Mouse (Mus musculus) embryo, embryonic 9.5 days (tissue): ENCODE results near the gene Tex26.

ENCODE experiments used
- DNase-seq: peaks from one replicate; pipeline ENCODE4 v3.0.0-alpha.2; 2017; ENCODE audit errors: extremely low spot score

Gene Tex26

DNA sequence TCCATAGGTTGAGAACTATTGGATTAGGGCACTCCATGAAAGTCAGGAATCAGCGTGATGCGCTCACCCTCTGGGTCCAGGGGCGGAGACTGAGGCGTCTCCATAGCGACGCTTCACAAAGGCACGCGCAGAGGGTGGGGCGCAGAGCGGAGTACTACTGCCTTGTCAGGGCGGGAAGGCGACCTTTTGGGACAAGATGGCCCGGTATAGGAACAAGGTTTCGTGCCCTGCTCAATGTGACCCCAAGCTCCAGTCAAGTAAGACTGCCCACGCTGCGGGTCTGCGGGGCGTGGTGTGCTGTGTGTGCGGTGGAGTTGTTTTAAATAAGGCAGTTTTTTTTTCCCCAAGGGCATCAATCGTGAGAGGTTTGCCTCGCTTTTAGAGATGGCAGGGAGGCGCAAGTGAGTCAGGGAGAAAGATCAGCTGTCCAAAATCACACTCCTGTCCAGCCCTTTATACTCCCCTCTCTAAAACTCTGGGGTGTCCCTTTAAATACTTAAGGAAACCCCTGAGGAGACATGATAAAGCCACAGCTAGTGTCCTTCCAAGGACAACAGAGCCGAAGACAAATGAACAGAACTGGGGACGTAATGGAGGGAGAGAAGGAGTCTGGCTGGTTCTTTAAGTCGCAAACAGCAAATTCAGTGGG, at the start of gene Tex26:
TSS of gene Tex26 (plus strand) at position 130 of the 649 bp plus-strand sequence.
- DNase-seq, result peak; percentile 89

DNA sequence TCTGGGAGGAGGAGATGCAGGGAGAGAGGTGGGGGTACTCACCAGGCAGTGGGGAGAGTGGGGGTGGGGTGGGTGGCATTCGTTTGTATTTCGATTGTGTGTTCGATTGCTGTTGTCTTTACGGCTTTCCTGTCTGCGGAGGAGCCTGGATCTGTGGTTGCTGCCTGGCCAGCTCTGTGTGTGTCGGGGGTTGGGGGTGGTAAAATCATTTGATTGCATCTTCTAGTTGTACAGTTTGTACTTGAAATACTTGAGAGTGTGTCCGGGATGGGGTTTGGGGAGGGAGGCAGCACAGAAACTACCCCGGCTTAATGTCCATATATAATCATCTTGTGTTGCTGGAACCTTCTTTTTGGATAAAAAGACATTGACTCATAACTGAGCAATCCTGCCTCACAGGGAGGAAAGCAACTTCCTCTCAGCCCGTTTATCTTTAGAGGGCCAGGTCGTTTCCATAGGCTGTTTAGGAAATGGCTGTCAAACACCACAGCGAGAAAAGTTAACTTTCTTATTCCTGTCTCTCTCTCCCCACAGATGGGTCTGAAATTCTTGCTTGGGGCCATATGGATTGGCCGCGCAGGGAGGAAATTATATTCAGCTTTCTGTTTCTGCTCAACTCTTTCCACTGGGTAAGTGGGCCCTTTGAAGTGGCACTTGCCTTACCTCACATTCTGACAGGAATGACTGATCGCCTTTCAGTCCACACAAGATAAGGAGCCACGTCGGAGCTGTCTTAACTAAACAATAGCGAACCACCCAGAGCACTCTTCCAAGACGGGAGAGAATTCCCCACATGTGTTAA, 47.7 kb upstream of the Tex26 start:
- peak; percentile 33 for DNase-seq

DNA sequence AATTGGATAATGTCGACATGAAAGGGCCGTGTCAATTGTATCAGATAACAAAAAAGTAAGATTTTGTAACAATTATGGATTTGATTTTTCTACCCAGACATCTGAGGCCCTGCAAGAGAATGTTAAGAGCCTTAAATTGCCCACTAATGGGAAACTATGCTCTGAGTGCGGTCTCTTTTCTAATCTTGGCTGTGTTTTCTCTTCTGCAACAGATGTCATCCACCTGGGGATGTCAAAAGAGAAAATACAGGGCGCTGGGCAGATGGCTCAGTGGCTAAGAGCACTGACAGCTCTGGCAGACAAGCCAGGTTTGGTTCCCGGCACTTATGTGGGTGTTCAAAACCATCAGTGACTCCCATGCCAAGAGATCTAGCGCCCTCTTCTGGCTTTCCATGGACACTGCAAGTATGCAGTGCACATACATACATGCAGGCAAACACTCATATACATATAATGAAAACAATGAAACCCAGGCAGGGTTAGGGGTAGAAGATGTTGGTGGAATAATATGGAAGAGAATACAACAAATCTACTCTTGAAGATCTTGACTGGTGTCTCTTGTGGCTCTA, 47.0 kb upstream of the Tex26 start:
- DNase-seq, result no peak

DNA sequence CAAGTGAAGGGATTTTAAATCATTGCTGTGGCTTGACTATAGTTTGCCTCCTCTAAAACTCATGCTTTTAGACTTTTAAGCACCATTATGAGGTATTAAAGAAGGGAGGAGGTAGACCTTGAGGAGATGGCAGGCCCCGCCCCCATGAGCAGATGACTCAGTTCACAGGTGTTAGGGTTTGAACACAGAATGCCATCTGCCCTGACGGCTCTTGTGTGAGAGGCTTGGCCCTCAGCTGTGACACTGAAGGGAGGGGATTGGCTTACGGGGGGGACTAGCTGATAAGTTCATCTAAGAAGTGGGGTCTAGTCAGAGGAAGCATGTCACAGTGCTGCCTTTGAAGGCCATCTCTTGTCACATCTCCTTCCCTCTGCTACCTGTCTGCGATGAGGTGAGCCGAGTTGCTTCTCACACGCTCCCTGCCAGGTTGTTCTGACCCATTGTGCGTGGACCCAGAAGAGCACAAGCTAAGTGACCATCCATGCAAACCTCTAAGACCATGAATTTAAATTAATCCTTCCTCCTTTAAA, 37.9 kb upstream of the Tex26 start:
- no peak for DNase-seq

DNA sequence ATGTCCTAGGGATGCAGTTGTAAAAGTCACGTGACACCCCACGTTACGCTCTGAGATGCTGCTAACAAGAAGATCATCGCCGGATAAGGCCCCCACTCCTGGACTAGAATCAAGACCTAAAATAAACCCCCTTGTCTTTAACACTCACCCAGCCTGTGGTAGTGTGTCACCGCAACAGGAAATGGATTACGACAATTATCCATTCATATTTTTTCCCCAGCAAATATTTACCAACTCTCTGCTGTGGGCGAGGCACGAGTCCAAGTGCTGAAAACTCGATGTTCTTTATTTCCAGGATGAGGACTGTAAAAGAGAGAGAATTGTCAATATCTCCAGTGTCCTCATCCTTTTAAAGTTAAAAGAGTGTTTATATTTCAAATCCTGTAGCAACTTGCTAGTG, 37.4 kb upstream of the Tex26 start:
- DNase-seq, result no peak

DNA sequence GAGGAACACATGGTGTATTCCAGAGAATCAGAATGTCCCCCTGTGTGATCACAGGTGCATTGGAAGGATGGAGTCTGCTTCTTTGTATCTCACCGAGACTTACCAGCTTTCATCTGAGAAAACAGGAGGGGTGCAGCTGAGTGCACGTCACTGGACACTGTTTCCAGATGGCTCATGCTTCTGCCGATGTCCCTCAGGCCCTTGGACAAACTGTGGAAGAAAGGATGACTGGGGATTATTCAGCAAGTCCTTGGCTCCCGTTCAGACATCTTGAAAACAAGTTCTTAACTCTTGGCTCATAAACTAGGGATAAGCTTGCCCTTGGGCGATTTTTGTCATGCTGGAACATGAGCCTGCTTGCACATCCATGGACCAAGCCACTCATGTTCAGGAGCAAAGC, 36.1 kb upstream of the Tex26 start:
- no peak for DNase-seq

DNA sequence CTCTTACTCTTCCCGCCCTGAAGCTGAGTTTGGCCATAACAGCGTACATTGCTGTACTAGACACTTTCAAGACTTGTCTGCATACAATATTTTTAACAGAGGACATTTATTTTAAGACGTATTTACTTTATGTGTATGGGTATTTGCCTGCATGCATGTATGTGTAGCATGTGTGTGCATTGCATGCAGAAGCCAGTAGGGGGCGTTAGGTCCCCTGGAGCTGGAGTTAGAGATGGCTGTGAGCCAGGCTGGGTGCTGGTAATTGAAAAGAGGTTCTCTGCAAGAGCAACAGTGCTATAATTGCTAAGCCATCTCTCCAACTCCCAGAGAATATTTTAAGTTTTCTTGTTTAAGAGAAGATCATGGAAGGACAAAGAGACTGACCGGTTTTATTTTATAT, 34.8 kb upstream of the Tex26 start:
- DNase-seq, result no peak

DNA sequence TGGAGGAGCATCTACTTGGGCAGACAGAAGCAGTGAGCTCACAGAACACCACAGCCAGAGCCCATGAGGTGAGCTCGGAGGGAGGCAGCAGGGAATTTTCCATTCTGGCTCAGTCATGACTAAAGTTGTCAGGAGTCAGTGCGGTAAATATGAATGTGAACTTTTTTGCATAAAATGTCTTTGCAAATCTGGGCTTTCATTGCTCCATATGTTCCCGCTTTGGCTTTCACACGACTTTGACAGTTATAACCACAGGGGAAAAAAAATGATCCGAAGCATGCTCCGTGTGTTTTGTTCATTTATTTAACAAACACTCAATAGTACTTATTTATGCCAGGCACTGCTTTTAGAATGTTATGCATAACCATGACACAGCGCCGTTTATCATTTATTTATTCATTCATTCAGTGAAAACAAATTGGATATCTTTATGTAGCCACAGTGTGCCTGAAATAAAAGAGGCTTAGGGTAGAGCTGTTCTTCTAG, 32.6 kb upstream of the Tex26 start:
- DNase-seq, result no peak

DNA sequence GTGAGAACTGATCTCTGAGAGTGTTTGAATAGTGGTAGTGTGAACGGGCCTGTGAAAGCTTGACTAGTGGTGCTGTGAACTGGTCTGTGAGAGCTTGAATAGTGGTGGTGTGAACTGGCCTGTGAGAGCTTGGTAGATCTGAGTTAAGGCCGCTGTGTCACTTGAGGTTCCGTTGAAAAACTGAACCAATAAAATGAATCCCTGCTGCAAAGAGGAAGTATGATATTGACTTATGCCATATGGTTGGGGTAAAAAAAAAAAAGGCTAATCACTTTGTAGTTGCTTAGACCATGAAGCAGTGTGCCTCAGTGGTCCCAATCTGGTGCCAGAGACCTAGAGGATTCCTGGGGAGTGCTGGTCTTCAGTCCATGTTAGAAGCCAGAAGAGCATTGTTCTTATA, 30.0 kb upstream of the Tex26 start:
- no peak for DNase-seq

DNA sequence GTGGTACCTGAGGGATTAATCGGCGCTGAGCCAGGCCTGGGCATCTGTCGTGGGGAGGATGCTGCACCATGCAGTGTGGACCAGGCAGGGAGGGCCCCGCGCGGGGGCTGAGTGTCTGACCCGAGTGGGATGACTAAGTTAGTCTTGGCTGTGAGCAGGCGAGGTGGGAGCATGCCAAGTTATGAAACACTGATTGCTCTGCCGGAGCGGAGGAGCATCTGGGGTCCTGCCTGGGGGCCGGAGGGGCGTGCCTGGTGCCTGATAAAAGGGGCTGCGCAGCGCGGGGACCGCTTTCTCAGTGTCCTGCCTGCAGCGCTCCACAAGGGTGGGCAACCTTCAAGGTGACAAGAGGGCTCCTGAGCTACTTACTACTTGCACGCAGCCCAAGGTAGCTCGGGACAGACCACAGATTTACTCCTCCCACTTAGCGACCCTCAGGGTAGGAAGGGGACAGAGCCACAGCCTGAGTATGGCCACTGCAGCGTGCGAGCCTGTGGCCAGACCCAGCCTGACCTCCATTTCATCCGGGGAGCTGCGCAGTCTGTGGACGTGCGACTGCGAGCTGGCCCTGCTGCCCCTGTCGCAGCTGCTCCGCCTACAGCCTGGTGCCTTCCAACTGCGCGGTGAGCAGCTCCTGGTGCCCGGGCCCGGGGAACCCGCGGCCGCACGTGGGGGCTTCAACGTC, 27.8 kb upstream of the Tex26 start, which contains the start of gene Medag:
TSS of gene Medag (plus strand) at position 241 of the 685 bp plus-strand sequence.
- peak; percentile 57 for DNase-seq

DNA sequence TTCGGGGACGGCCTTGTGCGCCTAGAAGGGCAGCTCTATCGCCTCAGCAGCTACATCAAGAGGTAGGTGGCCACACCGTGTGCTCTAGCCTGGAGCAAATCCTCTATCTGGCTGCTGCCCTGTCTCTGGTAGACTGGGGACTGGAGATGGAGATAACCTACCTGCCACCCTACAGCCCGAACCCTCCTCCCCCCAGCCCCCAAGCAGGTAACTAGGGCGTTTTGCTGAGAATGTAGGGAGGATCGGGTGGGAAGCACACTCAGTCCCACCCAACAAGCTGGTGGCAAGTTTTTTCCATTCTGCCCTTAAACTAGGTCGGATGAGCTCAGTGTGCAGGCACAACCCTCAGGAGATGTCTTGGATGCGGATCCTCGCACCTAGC, 27.3 kb upstream of the Tex26 start:
- no peak for DNase-seq

DNA sequence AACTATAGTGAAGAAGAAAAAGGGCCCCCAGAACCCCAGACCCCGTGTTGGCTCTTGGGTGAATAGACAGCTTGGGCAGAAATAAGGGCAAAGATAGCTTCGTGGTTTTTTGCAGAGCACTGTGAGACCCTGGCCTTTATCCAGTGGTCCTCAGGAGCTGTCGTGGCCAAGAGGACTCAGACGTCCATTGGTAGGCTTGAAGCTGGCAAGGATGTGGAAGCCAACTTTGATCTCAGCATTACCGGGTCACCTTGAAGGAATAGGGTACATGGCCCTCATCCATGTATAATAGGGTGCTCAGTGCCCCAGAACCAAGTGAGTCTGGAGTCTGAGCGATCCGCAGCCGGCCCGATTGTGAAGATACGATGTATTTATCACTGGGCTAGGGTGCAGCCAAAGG, 26.8 kb upstream of the Tex26 start:
- no peak for DNase-seq

DNA sequence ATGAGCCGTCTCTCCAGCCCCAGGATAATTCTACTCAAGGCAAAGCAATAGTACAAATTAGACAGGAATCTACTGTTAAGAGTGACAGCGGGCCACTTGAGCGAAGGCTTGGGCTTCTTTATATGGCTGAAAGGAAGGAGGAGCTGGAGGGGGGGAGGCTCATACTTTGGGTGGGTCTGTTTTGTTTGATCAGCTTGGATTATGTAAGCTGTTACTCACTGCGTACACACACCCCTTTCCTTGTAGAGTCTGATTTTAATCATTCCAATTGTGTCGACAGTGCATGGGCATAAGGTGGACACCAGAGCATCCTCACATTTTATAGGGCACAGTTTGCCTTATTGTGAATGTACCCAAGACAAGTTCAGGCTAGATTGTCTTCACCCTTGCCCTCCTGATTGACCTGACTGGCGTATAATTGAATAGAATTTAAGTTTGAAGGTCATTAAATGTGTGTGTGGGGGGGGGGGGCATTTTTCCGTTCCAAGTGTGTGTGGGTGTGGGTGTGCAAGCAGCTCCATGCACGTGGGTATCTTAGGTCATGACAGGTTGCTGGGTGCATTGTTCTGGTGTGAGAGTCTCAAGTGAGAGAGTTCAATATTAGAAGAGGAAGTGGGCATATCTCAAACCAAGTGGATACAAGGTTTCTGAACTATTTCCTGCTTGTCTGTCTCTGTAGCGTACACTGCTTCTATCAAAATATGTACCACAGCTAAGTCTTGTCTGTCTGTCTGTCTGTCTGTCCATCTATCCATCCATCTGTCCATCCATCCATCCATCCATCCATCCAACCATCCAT, 24.9 kb upstream of the Tex26 start:
- no peak for DNase-seq

DNA sequence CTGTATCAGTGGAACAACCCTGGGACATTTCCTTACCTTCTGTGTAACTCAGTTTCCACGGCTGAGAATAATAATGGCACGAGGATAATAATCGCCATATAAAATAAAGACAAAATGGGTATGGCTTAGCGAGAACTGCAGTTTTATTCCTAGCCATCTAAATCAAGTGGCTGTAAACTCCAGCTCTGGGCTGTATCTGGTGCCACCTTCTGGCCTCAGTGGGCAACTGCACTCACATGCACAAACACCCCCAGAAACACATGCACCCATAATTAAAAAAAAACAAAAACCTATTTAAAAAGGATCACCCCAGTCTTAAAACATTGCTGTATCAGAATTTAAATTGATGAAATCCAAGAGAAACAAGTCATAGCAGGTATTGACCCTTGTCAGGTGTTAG, 22.1 kb upstream of the Tex26 start:
- no peak for DNase-seq

DNA sequence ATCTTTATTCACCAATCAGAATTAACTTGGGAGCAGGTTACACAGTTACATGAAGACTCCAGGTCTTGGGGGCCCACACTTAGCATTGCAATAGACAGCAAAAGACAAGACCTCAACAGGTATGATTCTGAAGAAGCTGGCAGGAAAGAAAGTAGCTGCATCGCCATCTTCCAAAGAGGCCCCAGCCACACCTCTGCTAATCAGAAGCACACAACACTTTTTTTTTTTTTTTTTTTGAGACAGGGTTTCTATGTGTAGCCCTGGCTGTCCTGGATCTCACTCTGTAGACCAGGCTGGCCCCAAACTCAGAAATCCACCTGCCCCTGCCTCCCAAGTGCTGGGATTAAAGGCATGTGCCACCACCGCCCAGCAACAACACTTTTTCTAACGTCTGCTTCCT, 12.9 kb upstream of the Tex26 start:
- DNase-seq, result no peak

DNA sequence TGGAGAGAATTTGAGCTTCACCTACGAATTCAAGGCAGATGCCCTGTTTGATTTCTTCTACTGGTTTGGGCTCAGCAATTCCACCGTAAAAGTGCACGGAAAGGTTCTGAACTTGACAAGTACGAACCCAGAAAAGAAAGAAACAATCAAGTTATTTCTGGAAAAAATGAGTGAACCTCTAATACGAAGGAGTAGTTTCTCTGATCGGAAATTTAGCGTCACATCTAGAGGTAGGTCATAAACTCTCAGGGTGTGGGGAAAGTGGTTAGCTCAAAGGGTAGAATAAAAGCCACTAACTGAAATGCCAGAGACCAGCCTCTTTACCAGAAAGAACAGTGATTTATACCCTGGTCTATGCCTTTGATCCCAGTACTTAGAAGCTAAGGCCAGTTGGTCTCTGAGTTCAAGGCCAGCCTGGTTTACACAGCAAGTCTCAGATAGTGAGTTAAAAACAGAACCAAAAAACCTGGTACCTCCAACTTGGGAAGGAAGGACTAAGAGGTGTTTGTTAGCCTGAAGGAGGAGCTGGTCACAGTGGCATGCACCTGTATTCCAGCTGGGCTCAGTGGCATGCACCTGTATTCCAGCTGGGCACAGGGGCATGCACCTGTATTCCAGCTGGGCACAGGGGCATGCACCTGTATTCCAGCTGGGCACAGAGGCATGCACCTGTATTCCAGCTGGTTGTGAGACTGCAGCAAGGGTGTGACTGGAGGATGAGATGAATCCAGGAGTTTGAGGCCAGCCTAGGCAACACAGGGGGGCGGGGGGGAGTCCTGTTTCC, 12.0 kb upstream of the Tex26 start:
- no peak for DNase-seq

DNA sequence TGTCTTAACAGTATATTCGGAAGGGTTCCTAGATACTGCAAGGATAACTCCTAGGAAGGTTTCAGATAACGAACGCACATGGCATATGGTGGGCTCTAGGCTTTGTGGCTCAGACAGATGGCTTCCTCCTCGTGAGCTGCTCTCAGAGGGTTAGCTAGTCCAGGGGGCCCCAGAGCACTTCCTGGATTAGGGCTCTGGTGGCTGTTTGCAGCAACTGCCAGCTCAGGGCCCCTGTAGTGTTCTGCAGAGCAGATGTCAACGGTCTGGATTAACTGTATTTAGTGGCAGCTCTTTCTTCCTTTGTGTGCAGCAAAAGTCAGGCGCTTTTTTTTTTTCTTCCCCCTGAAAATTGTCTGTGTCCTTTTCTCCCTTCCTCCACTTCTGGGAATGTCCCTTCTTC, 11.1 kb upstream of the Tex26 start:
- peak; percentile 60 for DNase-seq

DNA sequence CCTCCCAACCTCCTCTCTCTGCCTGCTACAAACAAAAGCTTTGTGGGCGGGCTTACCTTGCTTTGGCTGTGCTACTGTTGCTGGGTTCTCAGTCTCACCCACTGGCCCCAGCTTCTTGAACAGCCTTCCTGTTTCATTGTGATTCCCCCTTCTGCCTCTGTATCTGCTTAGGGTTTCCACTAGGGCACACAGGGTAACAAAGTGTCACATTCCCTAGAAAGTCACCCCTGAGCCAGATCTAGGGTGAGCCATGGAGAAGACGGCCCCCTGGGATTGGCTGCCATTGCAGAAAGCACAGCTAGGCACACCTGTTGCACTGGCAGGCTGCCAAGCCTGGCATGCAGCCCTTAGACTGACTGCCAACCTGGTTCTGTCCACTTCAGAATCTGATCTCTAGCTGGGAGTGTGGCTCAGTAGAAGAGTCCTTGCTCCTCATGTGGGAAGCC, 10.6 kb upstream of the Tex26 start:
- peak; percentile 45 for DNase-seq

DNA sequence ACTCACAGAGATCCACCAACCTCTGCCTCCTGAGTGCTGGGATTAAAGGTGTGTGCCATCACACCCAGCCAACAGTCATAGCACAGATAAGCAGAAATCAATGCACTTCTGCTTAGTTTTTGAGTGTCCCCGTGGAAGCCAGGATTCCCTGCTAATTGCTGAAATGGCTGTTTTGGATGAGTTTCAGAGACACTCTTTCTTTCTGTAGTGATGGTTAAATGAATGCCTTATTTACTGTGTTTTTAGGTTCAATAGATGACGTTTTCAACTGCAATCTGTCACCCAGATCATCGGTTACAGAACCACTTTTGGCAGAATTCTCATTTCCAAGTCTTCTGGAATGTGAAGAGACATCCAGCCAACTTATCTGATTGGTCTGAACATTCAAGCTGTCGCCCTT, 9.9 kb upstream of the Tex26 start:
- DNase-seq, result no peak

DNA sequence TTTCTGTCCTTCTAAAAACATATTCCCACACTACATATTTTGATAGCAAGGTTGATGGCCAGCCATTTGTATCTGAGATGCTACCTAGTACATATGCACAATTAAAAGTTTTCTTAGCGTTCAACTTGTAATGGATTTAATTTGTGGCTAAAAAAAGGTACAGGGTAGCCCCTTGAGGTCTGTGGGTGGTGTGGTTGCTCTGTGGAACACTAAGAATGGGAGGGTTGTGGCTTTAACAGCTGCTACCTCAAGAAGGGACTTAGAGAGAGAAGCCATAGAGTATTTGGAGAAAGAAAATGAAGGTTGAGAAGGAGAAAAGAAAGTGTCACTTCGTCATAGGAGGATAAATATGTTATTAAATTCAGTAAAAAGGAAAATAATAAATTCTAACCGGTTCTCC, 8.5 kb upstream of the Tex26 start:
- no peak for DNase-seq
